Mouse (Mus musculus) left cerebral cortex, postnatal 10 days (tissue): ENCODE results near the gene Mfsd6. TPM values are rescaled to one million over a fixed set of nuclear protein-coding genes. Genes with fewer than 3 reads are reported as not detected.

ENCODE experiments used
- DNase-seq, 2 experiments: peaks; one replicate each; pipeline ENCODE4 v3.0.0; 2021 to 2022; ENCODE audit warnings: low spot score in 2 of 2, mixed read lengths in 1 of 2; ENCODE audit errors: extremely low spot score in 1 of 2
- intact Hi-C: fragments of 180-260 bp; cut with DNase I; formaldehyde crosslinking; loops from one replicate; pipeline ENCODE4 v1.15.1; 2025
- total RNA-seq, 2 experiments: library from RNA; stranded (reverse); gene quantifications; 2 replicates each; pipeline ENCODE4 v1.2.3; 2021

The Mfsd6 gene
- total RNA-seq, 2 experiments from 2014 or later: 69.3 to 70.1 TPM

- intact Hi-C loops: no loop called here
Measured at GRCm38 (mm10) chr1:52653366-52653765, 73.9 kb downstream of the Mfsd6 start.

GRCm38 (mm10) chr1:52652601-52653253 lies 74.5 kb downstream of the Mfsd6 start:
- intact Hi-C loops: no loop called here
- DNase-seq: no peak

More at GRCm38 (mm10) chr1:52653366-52653765, 73.9 kb downstream of the Mfsd6 start:
- no peak for DNase-seq

- no peak for DNase-seq
- intact Hi-C loops: no loop called here
Measured at GRCm38 (mm10) chr1:52650066-52650465, 77.2 kb downstream of the Mfsd6 start.

- peak; percentile 71 to 77 for DNase-seq
Measured at GRCm38 (mm10) chr1:52648153-52649027, 78.9 kb downstream of the Mfsd6 start.

DNA sequence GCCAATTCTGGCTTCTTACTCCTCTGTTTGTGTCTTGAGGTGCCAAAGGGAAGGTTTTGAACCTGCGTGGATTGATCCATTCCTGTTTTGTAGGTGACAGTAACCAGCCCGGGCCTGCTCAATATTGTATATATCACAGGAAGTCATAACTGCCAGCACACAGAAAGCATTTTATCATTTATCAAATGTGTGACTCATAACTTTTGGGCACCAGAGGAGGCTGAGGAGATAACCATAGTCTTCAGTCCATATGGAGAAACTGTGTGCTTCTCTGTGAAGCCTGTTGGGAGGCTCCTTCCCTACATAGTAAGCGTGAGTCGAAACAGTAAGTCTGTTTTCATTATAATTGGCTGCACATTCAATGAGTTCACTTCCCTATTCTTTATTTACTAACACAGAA lies 86.5 kb downstream of the Mfsd6 start:
- DNase-seq: no peak
- intact Hi-C loops: no loop called here

More at GRCm38 (mm10) chr1:52648153-52649027, 78.9 kb downstream of the Mfsd6 start:
- intact Hi-C loops: loop anchor here (5.0 kb wide), 3 partner anchors 79 to 384 kb away; partner anchors contain the start of gene Mfsd6

GRCm38 (mm10) chr1:52640266-52640665 lies 87.0 kb downstream of the Mfsd6 start:
- DNase-seq: no peak
- intact Hi-C loops: no loop called here

GRCm38 (mm10) chr1:52639090-52639489 lies 88.2 kb downstream of the Mfsd6 start:
- DNase-seq: no peak
- intact Hi-C loops: loop anchor here (10.0 kb wide), 1 partner anchor 494 kb away; no protein-coding TSS in a partner anchor

GRCm38 (mm10) chr1:52638101-52638500 lies 89.2 kb downstream of the Mfsd6 start:
- intact Hi-C loops: loop anchor here (10.0 kb wide), 1 partner anchor 493 kb away; no protein-coding TSS in a partner anchor
- DNase-seq: no peak

DNA sequence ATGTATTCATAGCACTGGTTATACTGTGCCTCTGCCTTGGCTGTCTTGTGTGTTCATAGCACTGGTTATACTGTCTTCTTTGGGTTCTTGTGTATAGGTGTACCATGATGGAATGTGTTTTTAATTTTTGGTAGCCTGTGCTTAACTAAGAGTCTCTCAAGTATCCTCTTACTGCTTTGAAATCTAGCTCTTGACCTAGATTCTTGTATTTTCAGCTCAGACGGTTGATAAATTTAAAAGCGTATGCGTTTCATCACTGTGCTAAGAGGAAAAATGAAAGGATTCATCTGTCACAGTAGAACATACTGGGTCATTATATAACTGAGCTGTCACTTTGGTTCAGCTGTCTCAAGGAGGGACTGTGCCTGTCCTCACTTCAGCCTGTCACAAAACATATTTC lies 91.3 kb downstream of the Mfsd6 start:
- DNase-seq: no peak

GRCm38 (mm10) chr1:52634251-52634650 lies 93.0 kb downstream of the Mfsd6 start:
- intact Hi-C loops: loop anchor here (10.0 kb wide), 1 partner anchor 489 kb away; no protein-coding TSS in a partner anchor
- no peak for DNase-seq

More for the DNA sequence above, 91.3 kb downstream of the Mfsd6 start:
- intact Hi-C loops: loop anchor here (10.0 kb wide), 1 partner anchor 491 kb away; no protein-coding TSS in a partner anchor

DNA sequence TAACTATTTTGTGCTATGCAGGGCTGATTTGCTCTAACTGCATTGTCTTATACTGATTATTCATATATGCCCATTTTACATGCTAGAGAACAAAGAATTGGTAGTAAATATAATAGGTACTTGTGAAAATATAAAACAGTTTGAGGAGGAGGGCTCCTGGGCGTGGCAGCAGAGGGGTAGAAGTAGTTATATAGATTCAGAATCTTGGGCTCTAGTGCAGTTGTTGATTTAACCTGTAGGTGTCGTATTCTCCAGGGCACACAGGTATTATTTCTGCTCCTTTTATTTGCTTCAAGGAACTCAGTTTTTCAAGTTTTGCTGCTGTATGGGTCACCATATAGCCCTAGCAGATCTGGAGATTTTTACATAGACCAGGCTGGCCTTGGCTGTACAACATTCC lies 95.7 kb downstream of the Mfsd6 start:
- DNase-seq: no peak
- intact Hi-C loops: loop anchor here (2.0 to 10.0 kb wide), 2 partner anchors 133 to 487 kb away; no protein-coding TSS in a partner anchor

- no peak for DNase-seq
- intact Hi-C loops: loop anchor here (2.0 to 10.0 kb wide), 2 partner anchors 132 to 486 kb away; no protein-coding TSS in a partner anchor
Measured at GRCm38 (mm10) chr1:52630937-52631299, 96.3 kb downstream of the Mfsd6 start.

- intact Hi-C loops: loop anchor here (2.0 to 10.0 kb wide), 2 partner anchors 132 to 486 kb away; no protein-coding TSS in a partner anchor
- DNase-seq: peak; percentile 87 to 92
Measured at GRCm38 (mm10) chr1:52630248-52630936, 96.9 kb downstream of the Mfsd6 start, which contains the start of gene Nemp2. TSS of gene Nemp2 (plus strand) at chr1:52630703.

DNA sequence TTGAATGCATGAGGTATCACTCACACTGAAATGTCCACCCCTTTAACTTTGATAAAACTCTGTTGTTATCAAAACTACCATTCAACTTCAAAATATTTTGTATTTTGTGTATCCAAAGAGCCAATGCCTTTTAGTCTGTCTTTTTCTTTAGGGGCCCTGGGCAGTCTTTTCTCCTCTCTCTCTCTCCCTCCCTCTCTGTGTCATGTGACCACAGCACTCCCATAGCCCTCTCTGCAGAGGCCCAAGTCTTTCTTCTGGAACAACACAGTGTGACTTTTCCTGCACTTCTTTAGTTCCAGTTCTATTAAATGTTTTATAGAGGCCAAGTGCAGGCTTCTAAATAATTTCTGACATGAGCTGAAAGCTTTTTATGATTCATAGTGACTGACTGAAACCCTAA lies 106.8 kb downstream of the Mfsd6 start:
- DNase-seq: no peak
- intact Hi-C loops: no loop called here

DNA sequence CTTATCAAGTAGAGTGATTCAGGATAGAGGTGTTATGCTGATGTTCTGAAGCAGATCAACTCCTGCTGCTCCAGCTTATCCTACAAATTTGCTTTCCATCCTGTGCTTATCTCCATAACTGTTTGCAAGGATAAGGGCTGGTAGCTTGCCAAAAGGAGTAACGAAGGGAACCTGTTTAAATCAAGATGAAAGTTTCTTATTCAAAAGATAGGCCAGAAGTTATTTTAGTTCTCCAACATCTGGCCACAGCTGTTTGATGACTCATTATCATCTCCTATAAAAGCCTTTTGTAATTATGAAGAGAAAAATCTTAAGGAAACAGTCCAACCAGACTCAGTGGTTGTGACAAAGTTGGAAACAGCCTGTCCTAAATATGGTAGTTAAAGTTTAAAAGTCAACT lies 109.0 kb downstream of the Mfsd6 start:
- DNase-seq: no peak
- intact Hi-C loops: no loop called here

- no peak for DNase-seq
- intact Hi-C loops: no loop called here
Measured at GRCm38 (mm10) chr1:52608486-52608885, 118.8 kb downstream of the Mfsd6 start.

- DNase-seq: no peak
- intact Hi-C loops: no loop called here
Measured at GRCm38 (mm10) chr1:52607700-52608099, 119.6 kb downstream of the Mfsd6 start.
